Mouse (Mus musculus) right cerebral cortex, postnatal 36 days (tissue): ENCODE results near the gene Spdye4c.

Experiments
- DNase-seq, 2 experiments: peaks; one replicate each; pipeline ENCODE4 v3.0.0; 2022; ENCODE audit warnings: low spot score in 2 of 2, mixed read lengths in 1 of 2

The Spdye4c gene

DNA sequence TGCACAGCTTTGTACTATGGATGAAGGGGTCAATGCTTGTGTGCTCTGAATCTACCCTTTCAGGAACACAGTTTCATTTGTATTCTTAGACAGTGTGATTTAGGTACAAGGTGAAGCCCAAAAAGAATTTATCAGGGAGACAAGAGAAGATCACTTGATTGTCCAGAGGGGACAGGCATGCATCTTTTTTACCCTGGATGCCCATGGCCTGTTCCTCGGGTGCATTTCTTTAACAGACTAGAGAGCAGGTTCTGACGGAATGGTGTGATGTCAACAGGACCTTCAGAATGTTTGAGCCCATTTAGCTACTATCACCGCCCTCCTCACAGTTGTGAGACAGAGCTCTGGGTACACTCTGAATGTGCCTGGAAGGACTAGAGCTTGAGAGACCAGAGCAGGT, at the start of gene Spdye4c:
Gene Spdye4c, plus strand, starts transcription at position 301 of the 400 bp plus-strand sequence.
- no peak for DNase-seq

DNA sequence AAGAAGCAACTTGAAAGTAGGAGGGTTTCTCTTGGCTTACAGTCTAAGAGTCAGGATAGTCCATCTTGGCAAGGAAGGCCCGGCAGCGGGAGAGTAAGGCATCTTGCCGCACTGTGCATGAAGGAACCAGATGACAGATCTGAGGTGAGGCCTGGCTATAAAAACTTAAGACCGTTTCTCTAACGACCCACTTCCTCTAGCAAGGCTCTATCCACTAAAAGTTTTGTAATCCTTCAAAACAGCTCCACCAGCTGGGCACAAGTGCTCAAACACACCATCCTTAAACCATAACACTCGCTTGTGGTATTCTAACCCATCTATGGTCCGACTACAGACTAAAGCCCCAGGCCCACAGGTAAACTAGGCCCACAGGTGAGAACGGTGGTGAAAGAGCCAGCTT, 47.5 kb upstream of the Spdye4c start:
- no peak for DNase-seq

DNA sequence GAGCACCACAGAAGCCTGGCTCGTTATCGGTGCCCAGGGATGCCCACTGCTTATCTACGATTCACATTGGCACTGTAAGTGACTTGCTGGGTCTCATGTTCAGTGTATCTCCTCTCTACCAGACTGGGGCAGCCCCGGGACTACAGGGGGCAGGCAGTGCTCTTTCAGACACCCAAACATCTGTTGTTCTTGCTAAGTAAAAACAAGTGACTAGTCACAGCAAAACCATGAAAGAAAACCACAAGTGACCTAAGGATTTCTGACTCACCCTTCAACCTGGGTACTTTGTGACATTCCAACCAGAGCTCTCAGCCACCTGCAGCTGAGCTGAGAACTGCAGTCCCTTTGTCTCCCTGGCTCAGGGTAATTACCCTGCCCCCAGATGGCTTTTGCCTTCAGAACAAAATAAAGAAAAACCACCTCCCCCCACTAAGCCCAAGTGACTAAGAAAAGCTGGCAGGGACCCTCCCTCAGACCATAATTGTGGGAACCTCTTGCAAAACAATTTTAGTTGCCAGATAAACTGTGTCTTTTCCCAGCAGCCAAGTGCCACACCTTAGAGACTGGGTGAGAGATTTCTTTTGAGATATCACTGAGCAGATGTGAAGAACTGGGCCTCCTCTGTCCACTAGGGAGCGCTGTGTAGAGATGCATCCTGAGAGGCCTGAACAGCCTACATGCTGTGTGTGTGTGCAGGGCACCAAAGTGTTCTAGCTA, 46.4 kb upstream of the Spdye4c start:
- no peak for DNase-seq

DNA sequence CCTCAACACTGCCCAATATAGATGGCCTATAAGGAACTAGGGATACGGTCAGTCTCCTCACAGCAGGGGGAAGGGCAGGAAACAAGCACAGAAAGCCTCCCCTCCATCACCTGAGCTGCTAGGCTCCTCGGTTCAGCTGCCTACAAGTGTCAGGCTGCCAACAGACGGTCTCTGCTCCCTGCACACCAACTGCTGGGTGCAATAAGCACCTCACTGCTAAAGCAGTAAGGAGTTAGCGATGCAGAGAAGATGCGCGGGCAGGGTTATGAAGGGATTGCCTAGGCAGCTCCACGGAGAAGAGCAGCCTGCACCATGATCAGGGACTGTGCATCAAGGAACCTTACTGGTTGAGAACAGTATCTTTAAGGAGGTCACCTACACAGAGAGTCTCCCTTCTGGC, 45.6 kb upstream of the Spdye4c start:
- DNase-seq = no peak

DNA sequence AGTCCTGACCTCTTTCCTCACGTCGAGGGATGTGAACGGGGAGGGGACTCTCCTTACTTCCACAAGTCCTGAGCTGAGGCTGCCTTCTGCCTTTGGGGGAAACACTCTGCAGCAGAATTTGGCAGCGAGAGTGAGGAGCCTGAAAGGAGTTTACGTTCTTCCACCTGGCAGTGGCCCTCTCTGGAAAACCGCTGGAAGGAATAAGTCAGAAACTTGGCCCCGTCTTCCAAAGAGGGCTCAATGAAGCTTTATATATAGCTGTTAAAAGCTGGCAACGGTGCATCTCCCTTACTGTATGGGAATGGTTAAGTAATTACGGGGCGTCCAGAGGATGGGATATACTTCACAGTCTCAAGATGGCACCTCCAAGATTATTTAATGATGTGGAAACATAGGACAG, 43.9 kb upstream of the Spdye4c start:
- DNase-seq = no peak

- DNase-seq = no peak
Measured at GRCm38 (mm10) chr2:128548262-128548661, 42.7 kb upstream of the Spdye4c start.

- no peak for DNase-seq
Measured at GRCm38 (mm10) chr2:128549561-128549960, 41.4 kb upstream of the Spdye4c start.

DNA sequence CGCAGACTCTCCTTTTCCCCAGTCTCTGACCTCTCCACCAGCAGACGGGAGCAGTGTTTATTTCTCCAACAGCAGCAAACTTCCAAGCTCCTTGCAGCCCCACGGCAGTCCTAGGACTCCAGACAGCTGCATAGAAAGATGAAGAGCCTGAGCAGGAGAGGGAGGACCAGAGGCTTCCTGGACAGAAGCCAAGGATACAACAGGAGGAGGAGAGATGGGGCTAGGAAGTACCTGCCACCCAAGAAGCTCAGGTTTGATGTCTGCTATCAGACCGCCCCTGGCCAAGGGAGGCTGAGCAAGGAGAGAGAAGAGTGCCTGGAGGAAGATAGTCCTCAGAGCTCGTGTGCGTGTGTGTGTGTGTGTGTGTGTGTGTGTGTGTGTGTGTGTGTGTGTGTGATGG, 41.0 kb upstream of the Spdye4c start:
- DNase-seq = no peak

DNA sequence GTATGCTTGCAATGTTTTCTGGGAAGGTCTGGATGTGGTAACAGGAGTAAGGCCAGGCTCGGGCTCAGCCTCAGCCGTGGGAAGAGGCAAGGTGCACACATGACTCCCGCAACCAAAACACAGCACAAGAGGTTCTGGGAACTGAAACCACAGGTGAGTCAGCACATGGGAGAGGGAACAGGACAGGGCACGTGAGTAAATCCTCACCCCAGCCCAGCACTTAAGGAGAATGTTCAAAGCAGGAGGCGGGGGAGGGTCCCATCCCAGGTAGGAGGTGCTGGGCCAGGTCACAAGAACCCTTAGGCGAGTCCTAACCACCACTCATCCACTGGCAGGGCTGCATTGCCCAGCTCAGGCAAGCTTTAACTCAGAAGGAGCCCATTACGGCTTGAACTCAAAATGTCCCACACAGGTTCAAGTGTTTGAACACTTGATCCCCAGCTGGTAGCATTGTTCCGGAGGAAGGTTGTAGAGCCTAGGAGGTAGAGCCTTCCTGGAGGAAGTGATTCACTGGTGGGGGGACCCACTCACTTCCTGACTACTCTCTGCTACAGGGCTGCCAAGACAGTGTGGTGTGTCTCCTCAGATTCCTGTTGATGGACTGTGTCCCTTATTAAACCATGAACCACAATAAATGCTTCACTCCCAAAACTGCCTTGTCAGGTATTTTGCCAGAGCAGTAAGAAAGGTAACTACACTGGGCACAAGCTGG, 38.8 kb upstream of the Spdye4c start:
- no peak for DNase-seq

GRCm38 (mm10) chr2:128552798-128553720, 38.0 kb upstream of the Spdye4c start:
- DNase-seq = no peak

GRCm38 (mm10) chr2:128555082-128555481, 35.9 kb upstream of the Spdye4c start:
- DNase-seq = no peak

- no peak for DNase-seq
Measured at GRCm38 (mm10) chr2:128564195-128564594, 26.8 kb upstream of the Spdye4c start.

DNA sequence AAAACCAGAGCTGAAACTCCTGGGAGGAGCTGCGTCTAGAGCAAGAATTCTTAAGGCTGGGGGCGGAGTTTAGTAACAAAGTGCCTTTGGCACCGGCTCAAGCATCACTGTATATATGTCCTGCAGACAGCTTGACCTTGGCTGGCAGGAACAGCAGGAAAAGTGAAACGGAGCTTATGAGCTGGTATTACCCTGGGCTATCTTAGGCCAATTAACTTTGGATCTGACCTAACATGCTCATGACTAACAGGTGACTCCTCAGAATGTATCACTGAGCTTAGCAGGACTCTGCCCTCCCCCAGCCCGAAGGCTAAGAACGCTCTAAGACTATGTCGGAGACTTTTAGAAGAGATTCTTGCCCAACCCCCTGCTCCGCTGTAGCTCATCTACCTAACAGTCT, 25.1 kb upstream of the Spdye4c start:
- no peak for DNase-seq

GRCm38 (mm10) chr2:128566304-128567147, 24.5 kb upstream of the Spdye4c start:
- no peak for DNase-seq

GRCm38 (mm10) chr2:128568018-128568417, 23.0 kb upstream of the Spdye4c start:
- DNase-seq = no peak

- DNase-seq = no peak
Measured at GRCm38 (mm10) chr2:128568490-128568889, 22.5 kb upstream of the Spdye4c start.

GRCm38 (mm10) chr2:128571001-128571400, 20.0 kb upstream of the Spdye4c start:
- no peak for DNase-seq

- peak; percentile 53 to 55 for DNase-seq
Measured at GRCm38 (mm10) chr2:128572726-128573624, 18.0 kb upstream of the Spdye4c start.

GRCm38 (mm10) chr2:128582881-128583280, 8.1 kb upstream of the Spdye4c start:
- no peak for DNase-seq

GRCm38 (mm10) chr2:128592301-128592700, 1.3 kb downstream of the Spdye4c start:
- no peak for DNase-seq
